Mouse (Mus musculus): ENCODE measurements around the gene Thumpd1. TPM values are rescaled to one million over a fixed set of nuclear protein-coding genes. Genes with fewer than 3 reads are reported as not detected.
A peak's percentile ranks its signal among the peaks of the same experiment; 100 is the strongest.

The Thumpd1 gene
- total RNA-seq, 1 experiment from 2014 or later, result 58.3 TPM

DNA sequence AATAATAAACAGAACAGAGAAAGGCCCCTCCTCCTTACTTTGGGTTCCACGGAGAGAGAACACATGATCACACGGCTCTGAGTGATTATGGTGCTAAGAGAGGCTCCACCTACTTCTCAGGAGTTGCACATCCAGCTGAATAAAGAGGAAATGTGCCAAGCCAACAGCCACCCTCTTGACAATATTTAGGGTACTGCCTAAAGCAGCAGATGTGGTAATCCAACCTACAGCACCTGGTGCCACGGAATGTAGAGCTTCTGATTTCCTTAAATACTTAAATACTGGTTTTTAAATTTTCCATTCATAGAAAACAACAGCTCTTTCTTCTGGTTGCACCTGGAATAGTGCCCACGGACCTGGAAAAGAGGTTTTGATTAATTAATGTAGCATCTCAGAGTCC is 37.9 kb downstream of the Thumpd1 start:
- ATAC-seq (replicated peaks; ENCODE audit: insufficient number of reproducible peaks, low FRiP score, low TSS enrichment, poor library complexity, severe bottlenecking), result no peak

DNA sequence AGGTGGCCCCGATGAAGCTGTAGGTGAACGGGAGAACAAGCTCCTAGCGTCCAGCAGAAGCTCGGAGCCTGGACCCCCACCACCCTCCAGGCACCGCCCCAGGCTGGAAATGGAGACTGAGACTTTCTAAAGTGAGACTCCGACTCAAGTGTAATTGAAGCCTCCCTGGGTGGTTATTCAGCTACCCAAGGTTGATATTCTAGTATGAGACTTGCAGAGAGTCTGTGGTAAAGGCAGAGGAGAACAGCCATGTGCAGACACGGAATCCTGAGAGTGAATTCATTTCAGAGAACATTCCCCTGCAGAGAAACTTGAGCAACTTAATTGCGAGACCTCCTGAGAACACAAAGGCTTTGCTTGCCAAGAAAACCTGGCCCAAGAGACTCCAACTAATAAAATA is 40.5 kb downstream of the Thumpd1 start:
- no peak for ATAC-seq (replicated peaks; ENCODE audit: insufficient number of reproducible peaks, low FRiP score, low TSS enrichment, poor library complexity, severe bottlenecking)

DNA sequence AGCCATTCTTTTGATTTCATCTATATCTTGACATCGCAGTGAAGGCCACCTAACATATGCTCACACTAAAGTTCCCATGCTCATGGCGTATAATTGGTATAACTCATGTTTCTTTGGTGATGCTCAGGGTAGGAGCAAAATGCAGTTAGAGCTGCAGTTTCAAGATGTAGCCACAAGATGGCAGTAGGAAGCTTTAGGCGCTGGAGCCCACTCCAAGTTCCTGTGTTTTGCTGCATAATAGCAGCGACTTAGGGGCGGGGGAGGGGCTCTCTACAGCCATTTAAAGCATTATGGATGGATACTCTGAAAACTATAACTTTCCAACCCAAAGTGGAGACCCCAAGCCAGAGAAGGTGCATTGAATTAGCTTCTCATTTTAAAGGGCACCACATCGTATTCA is 47.1 kb downstream of the Thumpd1 start:
- peak; percentile 63; the same call in 1 of the 2 replicates for ATAC-seq (replicated peaks; ENCODE audit: insufficient number of reproducible peaks, low FRiP score, low TSS enrichment, poor library complexity, severe bottlenecking)

DNA sequence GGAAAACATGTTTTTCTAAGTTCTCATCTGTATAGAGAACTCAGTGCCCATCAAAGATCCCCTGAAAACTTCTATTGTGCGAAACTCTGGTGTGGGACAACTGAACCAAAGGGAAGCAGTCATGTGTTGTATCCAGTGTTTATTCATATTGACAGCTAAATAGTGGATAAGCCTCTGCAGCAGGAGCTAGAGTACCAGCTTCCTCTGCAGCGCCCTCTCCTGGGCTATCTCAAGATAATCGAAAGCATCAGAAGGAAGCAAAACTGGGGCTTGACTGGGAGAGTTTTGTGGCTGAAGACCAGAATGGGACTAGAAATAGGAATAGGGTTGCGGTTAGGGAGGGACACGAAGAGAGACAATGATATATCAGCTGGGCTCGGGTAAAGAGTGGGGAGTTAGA is 49.7 kb downstream of the Thumpd1 start:
- no peak for ATAC-seq (replicated peaks; ENCODE audit: insufficient number of reproducible peaks, low FRiP score, low TSS enrichment, poor library complexity, severe bottlenecking)

DNA sequence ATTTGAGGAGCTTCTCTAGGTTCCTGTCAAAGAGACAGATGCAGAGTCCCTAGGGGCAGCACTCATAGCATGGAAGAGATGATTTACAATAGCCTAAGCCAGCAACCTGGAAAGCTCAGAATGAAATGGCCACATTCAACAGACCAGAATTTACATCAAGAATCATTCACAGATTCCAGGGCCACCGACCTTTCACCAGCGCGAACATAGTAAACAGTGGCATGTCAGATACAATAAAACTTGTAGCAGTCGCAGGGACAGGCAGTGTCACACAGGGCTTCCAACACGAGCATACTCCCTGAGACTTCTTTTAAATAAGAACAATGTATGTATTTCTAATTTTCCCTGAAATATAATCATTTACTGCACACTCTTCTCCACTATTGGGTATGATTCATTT is 50.2 kb downstream of the Thumpd1 start:
- no peak for ATAC-seq (replicated peaks; ENCODE audit: insufficient number of reproducible peaks, low FRiP score, low TSS enrichment, poor library complexity, severe bottlenecking)

GRCm38 (mm10) chr7:119667893-119668292 is 52.7 kb downstream of the Thumpd1 start:
- ATAC-seq (replicated peaks; ENCODE audit: insufficient number of reproducible peaks, low FRiP score, low TSS enrichment, poor library complexity, severe bottlenecking), result no peak

Other genes starting within 250 kb of the Thumpd1 start
- not detected in 3 replicates for gene Umod, start 241.5 kb downstream of the Thumpd1 start, total RNA-seq (2017)
- gene Acsm5, start 201.3 kb downstream of the Thumpd1 start, total RNA-seq (2017), result not detected in 3 replicates
- 0.29 to 0.48 TPM in 2 of 3 replicates, not detected in the other for gene Pdilt, start 197.3 kb downstream of the Thumpd1 start, total RNA-seq (2017)
- not detected in 3 replicates for gene Acsm2, start 166.5 kb downstream of the Thumpd1 start, total RNA-seq (2017)
- gene Acsm1, start 113.8 kb downstream of the Thumpd1 start, total RNA-seq (2017), result not detected in 3 replicates
- gene Acsm4, start 30.8 kb downstream of the Thumpd1 start, total RNA-seq (2017), result not detected in 3 replicates
- 1.6 TPM in 1 of 3 replicates, not detected in the others for gene Acsm3, start 40.1 kb upstream of the Thumpd1 start, total RNA-seq (2017)
- 9.6 to 61.3 TPM (median 56.9 TPM) in 3 replicates for gene Rexo5, start 73.2 kb upstream of the Thumpd1 start, total RNA-seq (2017)
- 1.6 to 4.3 TPM (median 2.9 TPM) in 3 replicates for gene Eri2, start 73.3 kb upstream of the Thumpd1 start, total RNA-seq (2017)
- 4.4 to 8.8 TPM (median 8.6 TPM) in 3 replicates for gene Lyrm1, start 175.1 kb upstream of the Thumpd1 start, total RNA-seq (2017)
- 7.1 to 13.6 TPM (median 11.6 TPM) in 3 replicates for gene Dcun1d3, start 175.5 kb upstream of the Thumpd1 start, total RNA-seq (2017)

Data from monocyte, adult 5-6 weeks (primary cell).